Mouse (Mus musculus) liver, postnatal 0 days (tissue): ENCODE results near the gene Fam173a. TPM values are rescaled to one million over a fixed set of nuclear protein-coding genes. Genes with fewer than 3 reads are reported as not detected.
A peak's percentile ranks its signal among the peaks of the same experiment; 100 is the strongest.

Experiments
- ATAC-seq: fragments of 200-750 bp; cut with Nextera tagmentation; 2 replicates; pipeline ENCODE4 v1.8.0; 2017; ENCODE audit warnings: mild to moderate bottlenecking, moderate library complexity
- DNase-seq: peaks from one replicate; pipeline ENCODE4 v3.0.0-alpha.2; 2016
- H3K27ac ChIP-seq: fragments of 300-500 bp; sonication (generic); 2 replicates; pipeline ENCODE4 v1.5.1; 2014; ENCODE audit warnings: antibody characterized with exemption, moderate library complexity, mild to moderate bottlenecking, low read depth
- H3K27me3 ChIP-seq: fragments of 300-500 bp; sonication (generic); 2 replicates; pipeline ENCODE4 v1.6.1; 2014; ENCODE audit warnings: low read length, control low read depth, mixed read lengths; ENCODE audit not compliant: insufficient read depth
- H3K36me3 ChIP-seq: fragments of 300-500 bp; sonication (generic); replicated peaks from 2 replicates; pipeline ENCODE4 v1.6.1; 2014; ENCODE audit warnings: mild to moderate bottlenecking, control low read depth, low read length, moderate library complexity, mixed read lengths; ENCODE audit not compliant: insufficient read depth
- H3K4me1 ChIP-seq: fragments of 300-500 bp; sonication (generic); 2 replicates; pipeline ENCODE4 v1.6.1; 2014; ENCODE audit warnings: antibody characterized with exemption, mild to moderate bottlenecking, control low read depth; ENCODE audit not compliant: insufficient read depth
- H3K4me2 ChIP-seq: fragments of 300-500 bp; sonication (generic); 2 replicates; pipeline ENCODE4 v1.6.1; 2014; ENCODE audit warnings: low read depth, mild to moderate bottlenecking, low read length, moderate library complexity, mixed read lengths
- H3K4me3 ChIP-seq: fragments of 300-500 bp; sonication (generic); 2 replicates; pipeline ENCODE4 v1.5.1; 2014; ENCODE audit warnings: low read depth, low read length
- H3K9ac ChIP-seq: fragments of 300-500 bp; sonication (generic); replicated peaks from 2 replicates; pipeline ENCODE4 v1.6.1; 2014; ENCODE audit warnings: mild to moderate bottlenecking, moderate library complexity
- H3K9me3 ChIP-seq: fragments of 300-500 bp; sonication (generic); 2 replicates; pipeline ENCODE4 v1.6.1; 2016; ENCODE audit warnings: mild to moderate bottlenecking, control low read depth, low read length, mixed read lengths
- CTCF ChIP-seq: sonication (generic); IDR thresholded peaks from 2 replicates; pipeline ENCODE4 v1.5.1; 2016; ENCODE audit warnings: antibody characterized with exemption, low read depth
- EP300 ChIP-seq: IDR thresholded peaks from 2 replicates; pipeline ENCODE4 v1.6.1; 2016; ENCODE audit warnings: antibody characterized with exemption, low read depth, mild to moderate bottlenecking
- WGBS: fragments of 180-500 bp; shearing (Covaris S2); extraction: QIAGEN DNeasy Blood & Tissue Kit; methylation state at CpG from one replicate; pipeline ENCODE4 v1.1.7; 2014; ENCODE audit not compliant: insufficient replicate concordance; 5-methylcytosine and 5-hydroxymethylcytosine counted together
- polyA plus RNA-seq: library from polyadenylated mRNA; unstranded; fragments of >200 nt; fragmentation: Nextera tagmentation; extraction: Ambion mirVana; gene quantifications from 2 replicates; pipeline ENCODE4 v1.2.1, GENCODE M21; 2015

Gene Fam173a
- polyA plus RNA-seq, 1 experiment from 2014 or later = 51.6 TPM

- Histone ChIP-seq H3K27me3 (no peaks in the 10 kb centered on the region), H3K9ac (no peak overlapping the region), H3K4me2 (no peak overlapping the region), H3K9me3 (no peaks in the 10 kb centered on the region), H3K36me3 (no peaks in the 10 kb centered on the region), H3K4me1 (peaks cover 4% of the 10 kb centered on the region; the same call in 1 of the 2 replicates), H3K27ac (no peak overlapping the region), H3K4me3 (no peak overlapping the region)
- ATAC-seq (no peak), DNase-seq (no peak)
- TF ChIP-seq CTCF (no peak), EP300 (no peak)
- 49% methylated on average over 9 of the region's 9 CpGs for WGBS
Observed at GRCm38 (mm10) chr17:25769331-25769730, 23.4 kb downstream of the Fam173a start.

GRCm38 (mm10) chr17:25765886-25766285 lies 26.8 kb downstream of the Fam173a start:
- H3K27ac ChIP-seq = no peak overlapping the region
- DNase-seq (no peak), ATAC-seq (no peak)
- 73% methylated on average over 5 of the region's 5 CpGs for WGBS
- no peaks in the 10 kb centered on the region for H3K36me3 ChIP-seq
- no peak overlapping the region for H3K4me3 ChIP-seq
- H3K4me1 ChIP-seq = no peaks in the 10 kb centered on the region
- H3K27me3 ChIP-seq = no peaks in the 10 kb centered on the region
- no peaks in the 10 kb centered on the region for H3K9me3 ChIP-seq
- no peak overlapping the region for H3K9ac ChIP-seq
- TF ChIP-seq EP300 = no peak
- no peak for TF ChIP-seq CTCF
- no peak overlapping the region for H3K4me2 ChIP-seq

- no peak for DNase-seq
- 28% methylated on average over 3 of the region's 3 CpGs for WGBS
- Histone ChIP-seq H3K9ac (no peak overlapping the region), H3K4me3 (no peak overlapping the region), H3K4me2 (no peak overlapping the region), H3K4me1 (no peaks in the 10 kb centered on the region), H3K9me3 (no peaks in the 10 kb centered on the region), H3K27ac (no peak overlapping the region), H3K27me3 (no peaks in the 10 kb centered on the region), H3K36me3 (no peaks in the 10 kb centered on the region)
- TF ChIP-seq CTCF (no peak), EP300 (no peak)
- ATAC-seq = no peak
Observed at GRCm38 (mm10) chr17:25762591-25762990, 30.1 kb downstream of the Fam173a start.

GRCm38 (mm10) chr17:25761561-25761970 lies 31.1 kb downstream of the Fam173a start:
- no peak overlapping the region for H3K4me3 ChIP-seq
- H3K27ac ChIP-seq = no peak overlapping the region
- H3K27me3 ChIP-seq = 0 out of 2 replicates have a peak, but pooled peaks cover 3% of the 10 kb centered on the region
- H3K4me1 ChIP-seq = no peaks in the 10 kb centered on the region
- WGBS = 51% methylated on average over 4 of the region's 4 CpGs
- no peak overlapping the region for H3K9ac ChIP-seq
- TF ChIP-seq CTCF = no peak
- no peak for TF ChIP-seq EP300
- H3K36me3 ChIP-seq = no peaks in the 10 kb centered on the region
- no peak overlapping the region for H3K4me2 ChIP-seq
- DNase-seq (peak; percentile 7), ATAC-seq (no peak)
- H3K9me3 ChIP-seq = no peaks in the 10 kb centered on the region

- TF ChIP-seq EP300 (no peak), CTCF (no peak)
- no peak for ATAC-seq
- Histone ChIP-seq H3K27ac (no peak overlapping the region), H3K9ac (no peak overlapping the region), H3K9me3 (no peaks in the 10 kb centered on the region), H3K27me3 (0 out of 2 replicates have a peak, but pooled peaks cover 3% of the 10 kb centered on the region), H3K4me3 (no peak overlapping the region), H3K4me1 (no peaks in the 10 kb centered on the region), H3K36me3 (no peaks in the 10 kb centered on the region), H3K4me2 (no peak overlapping the region)
- no peak for DNase-seq
- WGBS = 61% methylated on average over 8 of the region's 8 CpGs
Observed at GRCm38 (mm10) chr17:25760148-25760547, 32.6 kb downstream of the Fam173a start.

GRCm38 (mm10) chr17:25757691-25758090 lies 35.0 kb downstream of the Fam173a start:
- H3K4me1 ChIP-seq = no peaks in the 10 kb centered on the region
- H3K27ac ChIP-seq = no peak overlapping the region
- WGBS = 55% methylated on average over 3 of the region's 3 CpGs
- H3K9me3 ChIP-seq = no peaks in the 10 kb centered on the region
- ATAC-seq = no peak
- TF ChIP-seq EP300 (no peak), CTCF (no peak)
- DNase-seq = no peak
- H3K9ac ChIP-seq = no peak overlapping the region
- H3K4me2 ChIP-seq = no peak overlapping the region
- no peaks in the 10 kb centered on the region for H3K36me3 ChIP-seq
- H3K4me3 ChIP-seq = no peak overlapping the region
- 0 out of 2 replicates have a peak, but pooled peaks cover 3% of the 10 kb centered on the region for H3K27me3 ChIP-seq
